Mouse (Mus musculus): ENCODE data around the gene Vrk1. TPM values are rescaled to one million over a fixed set of nuclear protein-coding genes. Genes with fewer than 3 reads are reported as not detected.

Gene Vrk1
- polyA plus RNA-seq, 1 experiment from 2014 or later, result 90.8 TPM

GRCm38 (mm10) chr12:106107272-106107671 lies 97.2 kb downstream of the Vrk1 start:
- ATAC-seq (peak; percentile 71), DNase-seq (ENCODE audit: low spot score) (peak; percentile 88)
- WGBS, result 49% methylated on average over 14 of the region's 14 CpGs

GRCm38 (mm10) chr12:106115070-106115891 lies 105.3 kb downstream of the Vrk1 start:
- 0 out of 2 replicates have a peak overlapping the region, but pooled peaks have one; percentile 39 for H3K27ac ChIP-seq (ENCODE audit: low read depth, low read length)
- DNase-seq (ENCODE audit: low spot score) (no peak), ATAC-seq (peak; percentile 57; the same call in 1 of the 2 replicates)
- no peak overlapping the region for H3K9ac ChIP-seq (ENCODE audit: low read length)
- no peak overlapping the region for H3K4me2 ChIP-seq (ENCODE audit: low read length)
- peaks cover 15% of the 10 kb centered on the region for H3K4me1 ChIP-seq (ENCODE audit: control insufficient read depth, insufficient read depth, low read length)
- no peaks in the 10 kb centered on the region for H3K36me3 ChIP-seq (ENCODE audit: control insufficient read depth, insufficient read depth, low read length)
- no peak overlapping the region for H3K4me3 ChIP-seq (ENCODE audit: low read depth, low read length)
- H3K27me3 ChIP-seq (replicated peaks; ENCODE audit: control insufficient read depth, insufficient read depth, low read length), result no peaks in the 10 kb centered on the region
- H3K9me3 ChIP-seq (replicated peaks; ENCODE audit: control insufficient read depth, low read length), result no peaks in the 10 kb centered on the region
- WGBS, result 43% methylated on average over 6 of the region's 6 CpGs

More at GRCm38 (mm10) chr12:106107272-106107671, 97.2 kb downstream of the Vrk1 start:
- Histone ChIP-seq H3K4me3 (ENCODE audit: low read depth, low read length) (no peak overlapping the region), H3K4me1 (ENCODE audit: control insufficient read depth, insufficient read depth, low read length) (peaks cover 12% of the 10 kb centered on the region), H3K27ac (ENCODE audit: low read depth, low read length) (peak overlapping the region; percentile 65), H3K36me3 (ENCODE audit: control insufficient read depth, insufficient read depth, low read length) (no peaks in the 10 kb centered on the region), H3K4me2 (ENCODE audit: low read length) (no peak overlapping the region), H3K27me3 (replicated peaks; ENCODE audit: control insufficient read depth, insufficient read depth, low read length) (no peaks in the 10 kb centered on the region), H3K9me3 (replicated peaks; ENCODE audit: control insufficient read depth, low read length) (no peaks in the 10 kb centered on the region), H3K9ac (ENCODE audit: low read length) (no peak overlapping the region)

GRCm38 (mm10) chr12:106115892-106116206 lies 105.8 kb downstream of the Vrk1 start:
- no peaks in the 10 kb centered on the region for H3K36me3 ChIP-seq (ENCODE audit: control insufficient read depth, insufficient read depth, low read length)
- H3K4me1 ChIP-seq (ENCODE audit: control insufficient read depth, insufficient read depth, low read length), result peaks cover 15% of the 10 kb centered on the region
- no peaks in the 10 kb centered on the region for H3K27me3 ChIP-seq (replicated peaks; ENCODE audit: control insufficient read depth, insufficient read depth, low read length)
- H3K4me2 ChIP-seq (ENCODE audit: low read length), result no peak overlapping the region
- H3K4me3 ChIP-seq (ENCODE audit: low read depth, low read length), result no peak overlapping the region
- peak; percentile 80 for DNase-seq (ENCODE audit: low spot score)
- no peak overlapping the region; the same call in 1 of the 2 replicates for H3K27ac ChIP-seq (ENCODE audit: low read depth, low read length)
- peak; percentile 69 for ATAC-seq
- H3K9me3 ChIP-seq (replicated peaks; ENCODE audit: control insufficient read depth, low read length), result no peaks in the 10 kb centered on the region
- WGBS, result 38% methylated on average over 5 of the region's 5 CpGs
- no peak overlapping the region for H3K9ac ChIP-seq (ENCODE audit: low read length)

- no peak overlapping the region for H3K4me2 ChIP-seq (ENCODE audit: low read length)
- no peak overlapping the region for H3K4me3 ChIP-seq (ENCODE audit: low read depth, low read length)
- ATAC-seq (no peak), DNase-seq (ENCODE audit: low spot score) (peak; percentile 57)
- peaks cover 10% of the 10 kb centered on the region for H3K4me1 ChIP-seq (ENCODE audit: control insufficient read depth, insufficient read depth, low read length)
- WGBS, result 33% methylated on average over 14 of the region's 14 CpGs
- H3K36me3 ChIP-seq (ENCODE audit: control insufficient read depth, insufficient read depth, low read length), result no peaks in the 10 kb centered on the region
- H3K27ac ChIP-seq (ENCODE audit: low read depth, low read length), result peak overlapping the region; percentile 16; the same call in 1 of the 2 replicates
- H3K9me3 ChIP-seq (replicated peaks; ENCODE audit: control insufficient read depth, low read length), result no peaks in the 10 kb centered on the region
- no peak overlapping the region for H3K9ac ChIP-seq (ENCODE audit: low read length)
- no peaks in the 10 kb centered on the region for H3K27me3 ChIP-seq (replicated peaks; ENCODE audit: control insufficient read depth, insufficient read depth, low read length)
These were observed 113.2 kb downstream of the Vrk1 start for GRCm38 (mm10) chr12:106123276-106123675.

- no peak overlapping the region for H3K4me2 ChIP-seq (ENCODE audit: low read length)
- DNase-seq (ENCODE audit: low spot score), result no peak
- no peaks in the 10 kb centered on the region for H3K9me3 ChIP-seq (replicated peaks; ENCODE audit: control insufficient read depth, low read length)
- H3K9ac ChIP-seq (ENCODE audit: low read length), result no peak overlapping the region
- H3K27me3 ChIP-seq (replicated peaks; ENCODE audit: control insufficient read depth, insufficient read depth, low read length), result no peaks in the 10 kb centered on the region
- H3K27ac ChIP-seq (ENCODE audit: low read depth, low read length), result no peak overlapping the region
- no peak for ATAC-seq
- 86% methylated on average over 3 of the region's 3 CpGs for WGBS
- peaks cover 10% of the 10 kb centered on the region for H3K4me1 ChIP-seq (ENCODE audit: control insufficient read depth, insufficient read depth, low read length)
- no peak overlapping the region for H3K4me3 ChIP-seq (ENCODE audit: low read depth, low read length)
- no peaks in the 10 kb centered on the region for H3K36me3 ChIP-seq (ENCODE audit: control insufficient read depth, insufficient read depth, low read length)
These were observed 114.6 kb downstream of the Vrk1 start for GRCm38 (mm10) chr12:106124581-106124980.

Other genes with a start within 250 kb of the Vrk1 start
- 164 and 176 TPM in 2 replicates for gene Papola, start 225.5 kb upstream of the Vrk1 start, polyA plus RNA-seq (2014; fragmentation: Nextera tagmentation; extraction: Ambion mirVana)

Data from forebrain, embryonic 14.5 days (tissue).